Mouse (Mus musculus) embryonic fibroblast, embryonic 13.5 days (primary cell): Measurements from ENCODE around the gene Pax4.

Experiments
- CTCF ChIP-seq: IDR thresholded peaks from 2 replicates; pipeline ENCODE4 v1.5.1; 2011; ENCODE audit warnings: mild to moderate bottlenecking, control low read depth, low read length, moderate library complexity, borderline replicate concordance; ENCODE audit not compliant: insufficient read depth
- POLR2A ChIP-seq: IDR thresholded peaks from 2 replicates; pipeline ENCODE4 v1.6.1; 2011; ENCODE audit warnings: low read depth, mild to moderate bottlenecking, control low read depth, low read length, moderate library complexity

DNA sequence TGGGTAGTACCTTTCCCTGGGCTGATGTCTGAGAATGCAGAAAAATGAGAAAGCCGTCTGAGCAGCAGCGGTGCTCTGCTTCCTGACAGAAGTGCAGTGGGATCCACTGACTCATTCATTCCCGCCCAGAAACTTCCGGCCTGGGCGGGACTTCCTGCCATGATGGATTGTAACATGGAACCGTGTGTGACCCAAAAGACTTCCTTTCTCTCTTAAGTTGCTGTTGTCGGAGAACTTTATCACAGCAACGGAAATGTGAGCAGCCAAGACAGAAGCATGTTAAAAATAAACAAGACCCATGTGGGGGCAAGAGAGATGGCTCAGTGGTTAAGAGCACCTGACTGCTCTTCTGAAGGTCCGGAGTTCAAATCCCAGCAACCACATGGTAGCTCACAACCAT lies 39.1 kb downstream of the Pax4 start:
- TF ChIP-seq POLR2A = no peak
- TF ChIP-seq CTCF = no peak
